Mouse (Mus musculus) midbrain, embryonic 15.5 days (tissue): Measurements from ENCODE around the gene Naa15. TPM values are rescaled to one million over a fixed set of nuclear protein-coding genes. Genes with fewer than 3 reads are reported as not detected.
"Not testable (repeated sequence)": the region's sequence is repeated elsewhere in the genome, so short reads cannot be mapped to it uniquely, and the experiment has no call there.

Experiments used
- ATAC-seq: fragments of 200-750 bp; cut with Nextera tagmentation; replicated peaks from 2 replicates; pipeline ENCODE4 v1.8.0; 2017; ENCODE audit warnings: moderate TSS enrichment
- H3K27ac ChIP-seq: fragments of 300-500 bp; sonication (generic); 2 replicates; pipeline ENCODE4 v1.5.1; 2015; ENCODE audit warnings: mild to moderate bottlenecking, inconsistent platforms
- H3K27me3 ChIP-seq: fragments of 300-500 bp; sonication (generic); replicated peaks from 2 replicates; pipeline ENCODE4 v1.6.1; 2015; ENCODE audit warnings: inconsistent platforms
- H3K36me3 ChIP-seq: fragments of 300-500 bp; sonication (generic); replicated peaks from 2 replicates; pipeline ENCODE4 v1.6.1; 2015; ENCODE audit warnings: inconsistent platforms
- H3K4me1 ChIP-seq: fragments of 300-500 bp; sonication (generic); 2 replicates; pipeline ENCODE4 v1.6.1; 2015; ENCODE audit warnings: inconsistent platforms
- H3K4me2 ChIP-seq: fragments of 300-500 bp; sonication (generic); 2 replicates; pipeline ENCODE4 v1.6.1; 2015; ENCODE audit warnings: inconsistent platforms, mild to moderate bottlenecking, moderate library complexity
- H3K4me3 ChIP-seq: fragments of 300-500 bp; sonication (generic); 2 replicates; pipeline ENCODE4 v1.5.1; 2015; ENCODE audit warnings: mild to moderate bottlenecking, inconsistent platforms
- H3K9ac ChIP-seq: fragments of 300-500 bp; sonication (generic); 2 replicates; pipeline ENCODE4 v1.6.1; 2015; ENCODE audit warnings: mild to moderate bottlenecking, inconsistent platforms
- H3K9me3 ChIP-seq: fragments of 300-500 bp; sonication (generic); 2 replicates; pipeline ENCODE4 v1.6.1; 2016; ENCODE audit warnings: inconsistent platforms
- WGBS: fragments of 180-500 bp; shearing (Covaris S2); methylation state at CpG from one replicate; pipeline ENCODE4 v1.1.7; 2015; ENCODE audit warnings: mixed read lengths; 5-methylcytosine and 5-hydroxymethylcytosine counted together
- polyA plus RNA-seq: library from polyadenylated mRNA; unstranded; fragments of >200 nt; fragmentation: Nextera tagmentation; extraction: Ambion mirVana; gene quantifications from 2 replicates; pipeline ENCODE4 v1.2.1, GENCODE M21; 2015

Naa15 gene
- polyA plus RNA-seq, 1 experiment from 2014 or later: 48.7 TPM

GRCm38 (mm10) chr3:51380660-51381014 is 34.3 kb upstream of the Naa15 start:
- Histone ChIP-seq H3K9ac (no peak overlapping the region), H3K4me3 (no peak overlapping the region), H3K36me3 (no peaks in the 10 kb centered on the region), H3K27ac (no peak overlapping the region), H3K4me1 (no peaks in the 10 kb centered on the region), H3K27me3 (no peaks in the 10 kb centered on the region), H3K4me2 (no peak overlapping the region), H3K9me3 (no peaks in the 10 kb centered on the region)
- no peak for ATAC-seq
- 72% methylated on average over 4 of the region's 5 CpGs for WGBS

GRCm38 (mm10) chr3:51383409-51383808 is 31.5 kb upstream of the Naa15 start:
- H3K4me1 ChIP-seq: peaks cover 4% of the 10 kb centered on the region; the same call in 1 of the 2 replicates
- H3K36me3 ChIP-seq: no peaks in the 10 kb centered on the region
- no peak overlapping the region for H3K27ac ChIP-seq
- ATAC-seq: no peak
- H3K27me3 ChIP-seq: no peaks in the 10 kb centered on the region
- 21% methylated on average over 12 of the region's 12 CpGs for WGBS
- no peak overlapping the region for H3K4me2 ChIP-seq
- no peak overlapping the region for H3K9ac ChIP-seq
- H3K4me3 ChIP-seq: no peak overlapping the region
- H3K9me3 ChIP-seq: no peaks in the 10 kb centered on the region

- Histone ChIP-seq H3K4me3 (no peak overlapping the region), H3K4me1 (peaks cover 9% of the 10 kb centered on the region), H3K27me3 (no peaks in the 10 kb centered on the region), H3K36me3 (no peaks in the 10 kb centered on the region), H3K4me2 (no peak overlapping the region), H3K9me3 (no peaks in the 10 kb centered on the region), H3K27ac (no peak overlapping the region), H3K9ac (no peak overlapping the region)
- no peak for ATAC-seq
- 36% methylated on average over 12 of the region's 12 CpGs for WGBS
Measured at GRCm38 (mm10) chr3:51386441-51387133, 28.4 kb upstream of the Naa15 start.

GRCm38 (mm10) chr3:51387134-51387451 is 27.9 kb upstream of the Naa15 start:
- Histone ChIP-seq H3K9me3 (no peaks in the 10 kb centered on the region), H3K4me3 (no peak overlapping the region), H3K36me3 (no peaks in the 10 kb centered on the region), H3K27ac (no peak overlapping the region), H3K9ac (no peak overlapping the region), H3K4me1 (peaks cover 9% of the 10 kb centered on the region), H3K27me3 (no peaks in the 10 kb centered on the region), H3K4me2 (no peak overlapping the region)
- 79% methylated on average over 3 of the region's 3 CpGs for WGBS
- ATAC-seq: no peak

- Histone ChIP-seq H3K9me3 (no peaks in the 10 kb centered on the region), H3K36me3 (no peaks in the 10 kb centered on the region), H3K4me2 (no peak overlapping the region), H3K4me3 (no peak overlapping the region), H3K27ac (no peak overlapping the region), H3K27me3 (no peaks in the 10 kb centered on the region), H3K4me1 (peaks cover 9% of the 10 kb centered on the region), H3K9ac (no peak overlapping the region)
- ATAC-seq: no peak
- 48% methylated on average over 8 of the region's 8 CpGs for WGBS
Measured at GRCm38 (mm10) chr3:51387868-51388381, 27.0 kb upstream of the Naa15 start.

GRCm38 (mm10) chr3:51388904-51389303 is 26.0 kb upstream of the Naa15 start:
- Histone ChIP-seq H3K27ac (no peak overlapping the region), H3K9me3 (no peaks in the 10 kb centered on the region), H3K36me3 (no peaks in the 10 kb centered on the region), H3K4me1 (peaks cover 9% of the 10 kb centered on the region), H3K4me3 (no peak overlapping the region), H3K4me2 (peak overlapping the region; percentile 33), H3K27me3 (no peaks in the 10 kb centered on the region), H3K9ac (no peak overlapping the region)
- WGBS: 12% methylated on average over 13 of the region's 13 CpGs
- ATAC-seq: peak; percentile 50

- no peaks in the 10 kb centered on the region for H3K9me3 ChIP-seq
- peaks cover 9% of the 10 kb centered on the region for H3K4me1 ChIP-seq
- no peak overlapping the region for H3K4me2 ChIP-seq
- H3K36me3 ChIP-seq: no peaks in the 10 kb centered on the region
- H3K27me3 ChIP-seq: peaks cover 9% of the 10 kb centered on the region; the same call in 1 of the 2 replicates
- WGBS: 91% methylated on average over 5 of the region's 5 CpGs
- no peak overlapping the region for H3K4me3 ChIP-seq
- no peak overlapping the region for H3K27ac ChIP-seq
- ATAC-seq: no peak
- H3K9ac ChIP-seq: no peak overlapping the region
Measured at GRCm38 (mm10) chr3:51391095-51391494, 23.9 kb upstream of the Naa15 start.

GRCm38 (mm10) chr3:51391591-51391990 is 23.4 kb upstream of the Naa15 start:
- Histone ChIP-seq H3K4me3 (no peak overlapping the region), H3K4me1 (peaks cover 14% of the 10 kb centered on the region), H3K27ac (no peak overlapping the region), H3K27me3 (peaks cover 14% of the 10 kb centered on the region; the same call in 1 of the 2 replicates), H3K9ac (no peak overlapping the region), H3K9me3 (no peaks in the 10 kb centered on the region), H3K36me3 (no peaks in the 10 kb centered on the region), H3K4me2 (no peak overlapping the region)
- ATAC-seq: no peak
- 98% methylated on average over 5 of the region's 5 CpGs for WGBS

- H3K4me2 ChIP-seq, H3K27ac ChIP-seq, H3K9ac ChIP-seq, H3K9me3 ChIP-seq, H3K36me3 ChIP-seq, H3K4me3 ChIP-seq, ATAC-seq: not testable (repeated sequence)
- 96% methylated on average over 3 of the region's 3 CpGs for WGBS
- Histone ChIP-seq H3K27me3 (peaks cover 25% of the 10 kb centered on the region), H3K4me1 (peaks cover 14% of the 10 kb centered on the region)
Measured at GRCm38 (mm10) chr3:51393018-51393417, 21.9 kb upstream of the Naa15 start.

GRCm38 (mm10) chr3:51393651-51394050 is 21.3 kb upstream of the Naa15 start:
- H3K27ac ChIP-seq: no peak overlapping the region
- H3K4me3 ChIP-seq: no peak overlapping the region
- peaks cover 14% of the 10 kb centered on the region for H3K4me1 ChIP-seq
- peaks cover 27% of the 10 kb centered on the region for H3K27me3 ChIP-seq
- no peaks in the 10 kb centered on the region for H3K36me3 ChIP-seq
- H3K9ac ChIP-seq: no peak overlapping the region
- no peak for ATAC-seq
- H3K9me3 ChIP-seq: no peaks in the 10 kb centered on the region
- WGBS: 94% methylated on average over 2 of the region's 2 CpGs
- H3K4me2 ChIP-seq: no peak overlapping the region

- Histone ChIP-seq H3K4me2 (no peak overlapping the region), H3K4me1 (peaks cover 11% of the 10 kb centered on the region), H3K27me3 (peaks cover 27% of the 10 kb centered on the region), H3K4me3 (no peak overlapping the region), H3K9ac (no peak overlapping the region), H3K9me3 (no peaks in the 10 kb centered on the region), H3K27ac (no peak overlapping the region), H3K36me3 (no peaks in the 10 kb centered on the region)
- 66% methylated on average over 3 of the region's 3 CpGs for WGBS
- ATAC-seq: no peak
Measured at GRCm38 (mm10) chr3:51394881-51395280, 20.1 kb upstream of the Naa15 start.

GRCm38 (mm10) chr3:51395461-51396145 is 19.3 kb upstream of the Naa15 start:
- H3K4me3 ChIP-seq: no peak overlapping the region

More at GRCm38 (mm10) chr3:51395461-51396145, 19.3 kb upstream of the Naa15 start:
- no peak overlapping the region for H3K27ac ChIP-seq
- no peaks in the 10 kb centered on the region for H3K9me3 ChIP-seq
- no peak overlapping the region for H3K9ac ChIP-seq
- ATAC-seq: no peak
- peaks cover 27% of the 10 kb centered on the region for H3K27me3 ChIP-seq
- no peak overlapping the region for H3K4me2 ChIP-seq
- no peaks in the 10 kb centered on the region for H3K36me3 ChIP-seq
- H3K4me1 ChIP-seq: peaks cover 11% of the 10 kb centered on the region
- WGBS: 18% methylated on average over 19 of the region's 19 CpGs
